Mouse (Mus musculus) kidney, embryonic 15.5 days (tissue): ENCODE results near the gene Ints4. TPM values are rescaled to one million over a fixed set of nuclear protein-coding genes. Genes with fewer than 3 reads are reported as not detected.

Experiments used
- ATAC-seq: fragments of 200-750 bp; cut with Nextera tagmentation; replicated peaks from 2 replicates; pipeline ENCODE4 v1.8.0; 2017; ENCODE audit warnings: moderate TSS enrichment; ENCODE audit not compliant: low FRiP score
- H3K27ac ChIP-seq: fragments of 300-500 bp; sonication (generic); 2 replicates; pipeline ENCODE4 v1.5.1; 2015; ENCODE audit warnings: mild to moderate bottlenecking, inconsistent platforms
- H3K27me3 ChIP-seq: fragments of 300-500 bp; sonication (generic); 2 replicates; pipeline ENCODE4 v1.6.1; 2015; ENCODE audit warnings: inconsistent platforms
- H3K36me3 ChIP-seq: fragments of 300-500 bp; sonication (generic); 2 replicates; pipeline ENCODE4 v1.6.1; 2015; ENCODE audit warnings: inconsistent platforms
- H3K4me1 ChIP-seq: fragments of 300-500 bp; sonication (generic); 2 replicates; pipeline ENCODE4 v1.6.1; 2015; ENCODE audit warnings: inconsistent platforms
- H3K4me2 ChIP-seq: fragments of 300-500 bp; sonication (generic); 2 replicates; pipeline ENCODE4 v1.6.1; 2015; ENCODE audit warnings: moderate library complexity, mild to moderate bottlenecking, inconsistent platforms
- H3K4me3 ChIP-seq: fragments of 300-500 bp; sonication (generic); replicated peaks from 2 replicates; pipeline ENCODE4 v1.5.1; 2015; ENCODE audit warnings: mild to moderate bottlenecking, inconsistent platforms
- H3K9ac ChIP-seq: fragments of 300-500 bp; sonication (generic); 2 replicates; pipeline ENCODE4 v1.6.1; 2015; ENCODE audit warnings: mild to moderate bottlenecking, inconsistent platforms
- H3K9me3 ChIP-seq: fragments of 300-500 bp; sonication (generic); replicated peaks from 2 replicates; pipeline ENCODE4 v1.6.1; 2016; ENCODE audit warnings: inconsistent platforms
- WGBS: fragments of 180-500 bp; shearing (Covaris S2); methylation state at CpG from one replicate; pipeline ENCODE4 v1.1.7; 2015; ENCODE audit warnings: mixed read lengths; 5-methylcytosine and 5-hydroxymethylcytosine counted together
- polyA plus RNA-seq: library from polyadenylated mRNA; unstranded; fragments of >200 nt; fragmentation: Nextera tagmentation; extraction: Ambion mirVana; gene quantifications from 2 replicates; pipeline ENCODE4 v1.2.1, GENCODE M21; 2015

Gene Ints4
- polyA plus RNA-seq, 1 experiment from 2014 or later, result 53.5 TPM

DNA sequence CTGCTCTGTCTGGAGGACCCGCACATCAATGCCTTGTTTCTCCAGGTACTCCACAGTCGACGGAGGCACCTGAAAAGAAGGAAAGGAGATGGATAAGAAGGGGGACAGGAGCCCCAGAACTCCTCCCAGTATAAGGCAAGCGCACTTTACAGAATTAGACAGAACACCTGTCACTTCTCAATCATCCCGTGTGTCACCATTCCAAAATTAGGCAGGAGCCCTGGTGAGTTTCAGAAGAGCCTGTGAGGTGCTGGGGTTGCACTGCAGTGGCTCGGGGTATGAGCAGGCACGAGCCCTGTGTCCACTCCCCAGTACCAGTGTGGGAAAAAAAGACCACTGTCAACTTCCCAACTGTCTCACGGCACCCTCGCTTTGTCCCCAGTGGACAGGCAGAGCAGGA, 69.9 kb downstream of the Ints4 start:
- Histone ChIP-seq H3K9ac (no peak overlapping the region), H3K4me1 (no peaks in the 10 kb centered on the region), H3K4me3 (no peak overlapping the region), H3K9me3 (no peaks in the 10 kb centered on the region), H3K36me3 (no peaks in the 10 kb centered on the region), H3K4me2 (no peak overlapping the region), H3K27ac (no peak overlapping the region), H3K27me3 (no peaks in the 10 kb centered on the region)
- 91% methylated on average over 9 of the region's 9 CpGs for WGBS
- no peak for ATAC-seq

DNA sequence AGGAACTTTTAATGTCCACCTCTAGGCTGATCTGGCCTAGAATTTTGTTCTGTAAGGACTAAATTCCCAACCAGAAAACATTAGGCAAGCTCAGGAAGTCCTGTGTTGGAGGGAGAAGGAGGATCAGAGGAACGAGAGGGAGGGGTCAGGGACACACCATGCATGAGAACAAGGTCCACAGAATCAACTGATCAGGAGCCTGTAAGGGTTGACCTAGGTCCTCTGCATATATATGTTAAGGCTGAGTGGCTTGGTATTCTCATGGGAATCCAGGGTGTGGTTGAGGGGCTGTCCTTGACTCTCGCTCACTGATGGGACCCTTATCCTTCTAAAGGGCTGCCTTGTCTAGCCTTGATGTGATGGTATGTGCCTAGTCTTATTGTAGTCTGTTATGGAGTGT, 82.8 kb downstream of the Ints4 start:
- no peak overlapping the region for H3K27ac ChIP-seq
- H3K4me3 ChIP-seq, result no peak overlapping the region
- H3K27me3 ChIP-seq, result no peaks in the 10 kb centered on the region
- 72% methylated on average over 2 of the region's 2 CpGs for WGBS
- H3K9me3 ChIP-seq, result no peaks in the 10 kb centered on the region
- H3K9ac ChIP-seq, result no peak overlapping the region
- H3K4me2 ChIP-seq, result no peak overlapping the region
- peaks cover 2% of the 10 kb centered on the region; the same call in 1 of the 2 replicates for H3K36me3 ChIP-seq
- no peak for ATAC-seq
- no peaks in the 10 kb centered on the region for H3K4me1 ChIP-seq

DNA sequence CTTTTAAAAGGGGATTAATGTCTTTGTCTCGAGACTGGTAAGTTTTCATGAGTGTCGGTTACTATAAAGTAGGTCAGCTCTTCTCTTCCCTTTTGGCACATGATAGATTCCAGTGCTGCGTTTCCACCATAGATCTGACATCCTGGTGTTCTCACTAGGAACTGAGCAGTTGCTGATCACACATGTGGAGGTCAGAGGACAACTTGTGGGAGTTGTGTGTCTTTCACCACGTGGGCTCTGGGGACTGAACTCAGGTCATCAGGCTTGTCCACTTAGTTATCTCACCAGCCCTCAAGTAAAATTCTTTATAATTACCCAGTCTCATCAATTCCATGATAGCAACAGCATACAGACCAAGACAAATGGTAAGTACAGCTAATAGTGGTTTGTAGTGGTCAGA, 88.6 kb downstream of the Ints4 start:
- Histone ChIP-seq H3K4me3 (no peak overlapping the region), H3K27ac (no peak overlapping the region), H3K27me3 (no peaks in the 10 kb centered on the region), H3K36me3 (peaks cover 5% of the 10 kb centered on the region; the same call in 1 of the 2 replicates), H3K4me1 (no peaks in the 10 kb centered on the region), H3K9me3 (no peaks in the 10 kb centered on the region), H3K4me2 (no peak overlapping the region), H3K9ac (no peak overlapping the region)
- WGBS, result 79% methylated on average over 4 of the region's 4 CpGs
- ATAC-seq, result no peak

DNA sequence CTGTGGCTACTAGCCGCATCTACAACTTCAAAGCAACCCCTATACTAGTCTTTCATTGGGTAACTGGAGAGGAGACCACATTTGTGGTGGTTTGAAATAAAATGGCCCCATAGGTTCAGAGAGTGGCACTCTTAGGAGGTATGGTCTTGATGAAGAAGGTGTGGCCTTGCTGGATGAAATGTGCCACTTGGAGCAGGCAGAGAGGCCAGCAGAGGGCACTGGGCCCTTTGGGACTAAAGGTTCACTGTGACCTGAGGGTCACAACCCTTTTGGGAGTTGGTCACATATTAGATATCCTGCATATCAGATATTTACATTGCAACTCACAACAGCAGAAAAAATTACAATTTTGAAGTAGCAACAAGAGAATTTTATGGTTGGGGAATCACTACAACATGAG, 89.6 kb downstream of the Ints4 start:
- Histone ChIP-seq H3K27me3 (no peaks in the 10 kb centered on the region), H3K4me1 (no peaks in the 10 kb centered on the region), H3K9me3 (no peaks in the 10 kb centered on the region), H3K4me2 (no peak overlapping the region), H3K9ac (no peak overlapping the region), H3K36me3 (peaks cover 8% of the 10 kb centered on the region; the same call in 1 of the 2 replicates), H3K27ac (no peak overlapping the region), H3K4me3 (no peak overlapping the region)
- no peak for ATAC-seq
- 83% methylated on average over 1 of the region's 1 CpGs for WGBS

DNA sequence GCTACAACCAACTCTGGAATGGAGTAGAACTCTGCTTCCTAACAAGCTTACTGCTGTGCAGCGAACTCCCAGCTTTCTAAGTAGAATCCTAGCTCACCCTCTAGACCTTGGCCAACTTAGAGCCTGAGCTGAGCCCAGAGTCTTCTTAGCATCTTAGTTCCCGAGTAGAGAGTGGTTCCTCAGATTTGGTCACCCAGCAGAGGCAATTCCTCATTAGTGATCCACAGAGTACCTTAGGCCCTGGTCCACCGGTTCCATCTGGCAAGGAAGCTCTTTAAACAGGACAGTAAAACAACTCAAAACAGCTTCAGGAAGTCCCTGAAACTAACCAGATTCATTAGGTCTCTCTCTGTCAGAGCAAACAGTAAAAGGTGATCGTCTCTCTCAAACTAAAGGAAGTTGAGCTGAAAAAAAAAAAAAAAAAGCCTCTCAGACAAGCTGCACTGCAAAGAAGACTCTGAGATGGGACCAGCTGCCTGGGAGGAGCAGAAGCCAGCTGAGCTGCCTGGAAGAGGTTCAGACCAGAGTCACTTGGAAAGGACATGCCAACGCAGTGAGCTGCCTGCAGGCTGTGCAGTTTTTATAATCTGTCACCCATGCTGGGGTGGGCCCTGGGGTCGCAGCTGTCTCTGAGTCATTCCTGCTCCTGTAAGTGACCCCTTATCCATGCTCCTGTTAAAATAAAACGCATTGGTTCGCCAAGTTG, 97.8 kb downstream of the Ints4 start:
- Histone ChIP-seq H3K4me3 (peak overlapping the region; percentile 91), H3K27ac (peak overlapping the region; percentile 99), H3K36me3 (0 out of 2 replicates have a peak, but pooled peaks cover 5% of the 10 kb centered on the region), H3K9me3 (no peaks in the 10 kb centered on the region), H3K4me1 (peaks cover 16% of the 10 kb centered on the region), H3K9ac (peak overlapping the region; percentile 63), H3K4me2 (peak overlapping the region; percentile 77), H3K27me3 (no peaks in the 10 kb centered on the region)
- 0 out of 2 replicates have a peak, but pooled peaks have one; percentile 0 for ATAC-seq
- WGBS, result 30% methylated on average over 8 of the region's 8 CpGs

DNA sequence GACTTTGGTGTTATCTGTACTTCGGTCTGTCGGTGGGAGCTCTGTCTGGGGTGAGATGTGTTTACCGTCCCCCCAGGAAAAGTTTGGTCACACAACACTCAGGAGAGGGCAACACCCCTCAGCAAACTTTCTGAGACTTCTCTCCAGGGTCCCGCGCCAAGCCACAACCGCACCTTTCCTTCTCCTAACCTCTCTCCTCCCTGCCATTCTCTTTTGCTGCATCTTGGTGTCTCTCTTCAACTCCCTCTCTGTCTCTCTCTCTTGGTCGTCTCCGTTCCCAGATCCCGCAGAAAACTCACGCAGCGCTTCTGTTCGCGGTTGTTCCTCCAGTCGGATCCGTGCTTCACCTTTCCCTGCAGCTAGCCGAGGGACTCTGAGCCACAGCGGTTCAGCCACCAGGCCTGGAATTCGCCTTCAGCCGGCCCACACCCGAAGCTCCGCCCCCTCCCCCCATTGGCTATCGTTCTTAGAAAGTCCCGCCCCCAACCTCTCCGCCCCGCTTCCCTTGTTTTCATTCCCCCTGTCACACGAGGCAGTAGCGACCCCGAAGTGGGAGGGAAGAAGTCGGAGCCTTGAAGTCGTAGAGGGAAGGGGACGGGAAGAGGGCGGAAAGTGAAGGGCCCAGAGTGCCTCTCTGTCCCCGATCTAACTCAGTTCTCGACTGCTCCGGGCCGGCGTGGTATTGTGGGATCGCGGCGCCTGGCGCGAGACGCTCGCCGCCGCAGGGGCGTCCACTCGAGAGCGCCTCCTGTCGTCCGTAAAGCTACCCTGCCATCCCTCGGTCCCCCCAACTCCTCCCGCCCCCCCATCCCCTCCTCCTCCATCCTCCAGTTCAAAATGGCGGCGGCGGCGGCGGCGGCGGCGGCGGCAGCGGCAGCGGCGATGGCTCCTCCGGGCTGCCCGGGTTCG, 98.6 kb downstream of the Ints4 start, which contains the start of the genes Aamdc and Rsf1:
Gene Aamdc, minus strand, starts transcription at position 431 of the 909 bp plus-strand sequence.
Gene Rsf1, plus strand, starts transcription at position 823 of the 909 bp plus-strand sequence.
- Histone ChIP-seq H3K27me3 (no peaks in the 10 kb centered on the region), H3K4me3 (peak within 1 kb of the TSS; percentile 91), H3K4me1 (peaks cover 16% of the 10 kb centered on the region), H3K36me3 (0 out of 2 replicates have a peak, but pooled peaks cover 4% of the 10 kb centered on the region), H3K9ac (peak within 1 kb of the TSS; percentile 100), H3K4me2 (peak within 1 kb of the TSS; percentile 77), H3K9me3 (no peaks in the 10 kb centered on the region), H3K27ac (peak within 1 kb of the TSS; percentile 99)
- peak; percentile 97 for ATAC-seq
- WGBS, result under 1% methylated on average over 67 of the region's 68 CpGs

DNA sequence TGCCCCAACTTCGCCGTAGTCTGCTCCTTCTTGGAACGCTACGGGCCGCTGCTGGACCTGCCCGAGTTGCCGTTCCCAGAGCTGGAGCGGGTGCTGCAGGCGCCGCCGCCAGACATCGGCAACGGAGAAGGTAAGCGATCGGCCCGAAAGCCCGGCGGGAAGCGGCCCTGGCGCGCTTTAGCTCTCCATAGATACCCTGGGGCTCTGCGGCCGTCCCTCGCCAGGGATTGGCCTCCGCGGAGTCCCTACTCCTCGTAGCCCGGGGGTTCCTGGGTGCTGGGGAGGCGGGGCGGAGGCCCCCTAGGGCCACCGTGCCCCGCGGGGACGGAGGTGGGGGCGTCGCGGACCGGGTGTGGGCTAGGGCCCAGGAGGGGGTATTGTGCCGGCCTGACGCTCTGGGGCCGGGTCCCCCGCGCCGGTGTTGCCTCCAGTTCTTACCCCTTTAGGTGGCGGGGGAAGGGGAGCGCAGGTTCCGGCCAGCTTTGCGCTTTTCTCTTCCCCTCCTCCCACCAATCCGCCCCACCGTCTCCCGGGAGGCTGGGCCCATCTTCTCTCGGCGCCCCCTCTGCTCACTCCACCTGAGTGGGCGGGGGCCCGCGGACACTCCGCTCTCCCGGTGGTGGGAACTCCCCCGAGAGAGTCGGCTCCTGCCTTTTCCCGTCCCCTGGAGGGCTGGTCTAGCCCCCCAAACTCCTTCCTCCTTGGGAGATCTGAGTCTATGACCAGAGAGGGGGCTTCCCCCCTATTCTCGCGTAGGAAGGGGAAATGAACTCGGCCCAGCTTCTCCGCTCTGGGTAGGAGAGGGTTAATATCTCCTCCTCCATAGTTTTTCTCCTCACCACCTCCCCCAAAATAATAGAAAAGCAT, 99.5 kb downstream of the Ints4 start:
- Histone ChIP-seq H3K27ac (peak overlapping the region; percentile 99), H3K4me1 (peaks cover 16% of the 10 kb centered on the region), H3K27me3 (no peaks in the 10 kb centered on the region), H3K4me3 (peak overlapping the region; percentile 91), H3K36me3 (no peaks in the 10 kb centered on the region), H3K4me2 (peak overlapping the region; percentile 77), H3K9ac (peak overlapping the region; percentile 100), H3K9me3 (no peaks in the 10 kb centered on the region)
- under 1% methylated on average over 65 of the region's 65 CpGs for WGBS
- ATAC-seq, result peak; percentile 46

DNA sequence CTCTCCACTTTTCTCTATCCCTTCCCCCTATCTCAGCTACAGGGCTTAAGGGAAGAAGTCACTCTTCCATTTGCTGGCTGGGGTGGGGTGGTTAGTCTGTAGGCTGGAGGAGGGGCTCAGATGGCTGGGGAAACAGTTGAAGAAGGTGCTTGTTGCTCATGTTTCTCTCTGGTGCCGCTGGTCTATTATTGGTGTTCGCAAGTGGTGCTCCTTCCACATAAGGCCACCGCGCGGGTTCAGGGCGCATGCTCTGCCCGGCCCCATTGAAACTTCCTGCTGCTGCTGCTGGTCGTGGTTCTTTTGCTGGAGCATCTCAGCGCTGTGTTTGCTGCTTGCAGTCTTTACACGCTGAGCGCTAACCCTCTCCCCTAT, 100.1 kb downstream of the Ints4 start:
- H3K4me1 ChIP-seq, result peaks cover 16% of the 10 kb centered on the region
- H3K4me2 ChIP-seq, result peak overlapping the region; percentile 77
- peak overlapping the region; percentile 100 for H3K9ac ChIP-seq
- peak; percentile 61 for ATAC-seq
- peak overlapping the region; percentile 91 for H3K4me3 ChIP-seq
- H3K36me3 ChIP-seq, result no peaks in the 10 kb centered on the region
- H3K27me3 ChIP-seq, result no peaks in the 10 kb centered on the region
- H3K9me3 ChIP-seq, result no peaks in the 10 kb centered on the region
- WGBS, result under 1% methylated on average over 11 of the region's 11 CpGs
- peak overlapping the region; percentile 99 for H3K27ac ChIP-seq

DNA sequence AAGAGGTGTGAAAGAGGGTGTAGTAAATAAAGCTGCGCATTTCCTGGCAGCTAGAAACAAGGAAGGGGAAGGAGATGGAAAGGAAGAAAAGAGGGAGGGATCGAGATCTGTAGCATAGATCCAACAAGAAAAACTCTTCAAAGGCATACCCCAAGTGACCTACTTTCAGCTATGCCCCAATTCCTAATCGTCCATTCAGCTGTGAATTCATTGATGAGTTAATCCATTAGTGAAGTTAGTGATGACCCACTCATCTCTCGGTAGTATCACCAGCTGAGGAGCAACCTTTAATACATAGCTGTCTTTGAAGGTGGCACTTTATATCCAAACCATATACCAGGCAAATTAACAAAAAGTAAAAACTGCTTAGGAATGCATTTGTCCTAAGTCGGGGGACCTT, 107.8 kb downstream of the Ints4 start:
- Histone ChIP-seq H3K27ac (no peak overlapping the region), H3K4me1 (peaks cover 30% of the 10 kb centered on the region), H3K4me2 (no peak overlapping the region), H3K27me3 (no peaks in the 10 kb centered on the region), H3K36me3 (no peaks in the 10 kb centered on the region; the same call in 1 of the 2 replicates), H3K9ac (no peak overlapping the region), H3K9me3 (no peaks in the 10 kb centered on the region), H3K4me3 (no peak overlapping the region)
- 76% methylated on average over 5 of the region's 5 CpGs for WGBS
- no peak for ATAC-seq

DNA sequence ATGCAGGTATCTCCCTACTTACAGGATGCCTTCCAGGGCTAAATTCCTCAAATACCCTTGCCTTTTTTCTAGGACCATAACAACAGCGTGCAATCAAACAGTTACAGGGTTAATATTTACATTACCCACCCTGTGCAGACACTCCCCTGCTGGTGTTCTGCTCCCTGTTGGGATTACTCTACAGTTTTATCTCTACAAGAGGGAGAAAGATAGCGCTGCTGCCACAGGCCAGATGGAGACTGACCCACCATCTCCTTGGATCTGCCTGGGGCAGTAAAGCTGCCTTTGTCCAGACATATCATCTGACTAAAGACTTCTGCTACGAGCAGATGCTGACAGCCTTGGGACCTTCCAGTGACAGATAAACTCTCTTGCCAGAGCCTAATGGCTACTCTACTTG, 109.7 kb downstream of the Ints4 start:
- H3K27ac ChIP-seq, result no peak overlapping the region
- H3K9ac ChIP-seq, result no peak overlapping the region
- ATAC-seq, result 0 out of 2 replicates have a peak, but pooled peaks have one; percentile 49
- H3K36me3 ChIP-seq, result no peaks in the 10 kb centered on the region; the same call in 1 of the 2 replicates
- WGBS, result 24% methylated on average over 3 of the region's 3 CpGs
- peaks cover 30% of the 10 kb centered on the region for H3K4me1 ChIP-seq
- no peaks in the 10 kb centered on the region for H3K9me3 ChIP-seq
- H3K4me3 ChIP-seq, result no peak overlapping the region
- no peaks in the 10 kb centered on the region for H3K27me3 ChIP-seq
- no peak overlapping the region for H3K4me2 ChIP-seq
